Mouse (Mus musculus): ENCODE results near the gene Arl6ip4. TPM values are rescaled to one million over a fixed set of nuclear protein-coding genes. Genes with fewer than 3 reads are reported as not detected.
A peak's percentile ranks its signal among the peaks of the same experiment; 100 is the strongest.

The Arl6ip4 gene
- polyA plus RNA-seq, 1 experiment from 2014 or later, result 139 TPM

GRCm38 (mm10) chr5:124100128-124101044, 15.5 kb upstream of the Arl6ip4 start:
- WGBS, result 91% methylated on average over 11 of the region's 11 CpGs
- H3K4me3 ChIP-seq, result no peak overlapping the region
- no peaks in the 10 kb centered on the region for H3K36me3 ChIP-seq
- H3K4me1 ChIP-seq, result peaks cover 7% of the 10 kb centered on the region
- no peaks in the 10 kb centered on the region for H3K9me3 ChIP-seq (replicated peaks)
- peaks cover 7% of the 10 kb centered on the region for H3K27me3 ChIP-seq (ENCODE audit: low read depth, poor library complexity, severe bottlenecking)
- DNase-seq (ENCODE audit: low spot score), result no peak
- no peak overlapping the region for H3K27ac ChIP-seq

GRCm38 (mm10) chr5:124102326-124102725, 13.6 kb upstream of the Arl6ip4 start:
- Histone ChIP-seq H3K36me3 (no peaks in the 10 kb centered on the region), H3K4me1 (no peaks in the 10 kb centered on the region), H3K4me3 (no peak overlapping the region), H3K9me3 (replicated peaks) (no peaks in the 10 kb centered on the region), H3K27me3 (ENCODE audit: low read depth, poor library complexity, severe bottlenecking) (no peaks in the 10 kb centered on the region), H3K27ac (no peak overlapping the region)
- DNase-seq (ENCODE audit: low spot score), result no peak
- WGBS, result 83% methylated on average over 6 of the region's 6 CpGs

- DNase-seq (ENCODE audit: low spot score), result no peak
- H3K4me3 ChIP-seq, result no peak overlapping the region
- 87% methylated on average over 3 of the region's 3 CpGs for WGBS
Observed at GRCm38 (mm10) chr5:124103020-124103419, 12.9 kb upstream of the Arl6ip4 start.

GRCm38 (mm10) chr5:124103552-124103951, 12.3 kb upstream of the Arl6ip4 start:
- no peak for DNase-seq (ENCODE audit: low spot score)
- H3K27me3 ChIP-seq (ENCODE audit: low read depth, poor library complexity, severe bottlenecking), result no peaks in the 10 kb centered on the region
- H3K27ac ChIP-seq, result no peak overlapping the region
- WGBS, result 93% methylated on average over 9 of the region's 9 CpGs
- H3K4me3 ChIP-seq, result no peak overlapping the region
- no peaks in the 10 kb centered on the region for H3K36me3 ChIP-seq
- H3K4me1 ChIP-seq, result no peaks in the 10 kb centered on the region
- H3K9me3 ChIP-seq (replicated peaks), result no peaks in the 10 kb centered on the region

More at GRCm38 (mm10) chr5:124103020-124103419, 12.9 kb upstream of the Arl6ip4 start:
- Histone ChIP-seq H3K4me1 (no peaks in the 10 kb centered on the region), H3K27ac (no peak overlapping the region), H3K36me3 (no peaks in the 10 kb centered on the region), H3K9me3 (replicated peaks) (no peaks in the 10 kb centered on the region), H3K27me3 (ENCODE audit: low read depth, poor library complexity, severe bottlenecking) (no peaks in the 10 kb centered on the region)

GRCm38 (mm10) chr5:124111077-124111741, 4.7 kb upstream of the Arl6ip4 start:
- peaks cover 10% of the 10 kb centered on the region; the same call in 1 of the 2 replicates for H3K36me3 ChIP-seq
- peak overlapping the region; percentile 90 for H3K27ac ChIP-seq
- H3K9me3 ChIP-seq (replicated peaks), result no peaks in the 10 kb centered on the region
- H3K27me3 ChIP-seq (ENCODE audit: low read depth, poor library complexity, severe bottlenecking), result no peaks in the 10 kb centered on the region
- peaks cover 28% of the 10 kb centered on the region for H3K4me1 ChIP-seq
- H3K4me3 ChIP-seq, result peak overlapping the region; percentile 87
- WGBS, result 33% methylated on average over 17 of the region's 17 CpGs
- peak; percentile 68 for DNase-seq (ENCODE audit: low spot score)

- Histone ChIP-seq H3K27me3 (ENCODE audit: low read depth, poor library complexity, severe bottlenecking) (no peaks in the 10 kb centered on the region), H3K4me3 (peak within 1 kb of the TSS; percentile 87), H3K4me1 (peaks cover 35% of the 10 kb centered on the region), H3K27ac (peak within 1 kb of the TSS; percentile 90), H3K9me3 (replicated peaks) (no peaks in the 10 kb centered on the region), H3K36me3 (peaks cover 12% of the 10 kb centered on the region; the same call in 1 of the 2 replicates)
- DNase-seq (ENCODE audit: low spot score), result peak; percentile 98
- under 1% methylated on average over 66 of the region's 66 CpGs for WGBS
Observed at GRCm38 (mm10) chr5:124111742-124112497, 4.0 kb upstream of the Arl6ip4 start, which contains the start of gene Ogfod2. TSS of gene Ogfod2 (plus strand) at chr5:124112297.

GRCm38 (mm10) chr5:124112531-124112930, 3.4 kb upstream of the Arl6ip4 start:
- Histone ChIP-seq H3K9me3 (replicated peaks) (no peaks in the 10 kb centered on the region), H3K27ac (peak overlapping the region; percentile 90), H3K27me3 (ENCODE audit: low read depth, poor library complexity, severe bottlenecking) (no peaks in the 10 kb centered on the region), H3K4me1 (peaks cover 41% of the 10 kb centered on the region), H3K36me3 (peaks cover 18% of the 10 kb centered on the region), H3K4me3 (peak overlapping the region; percentile 87)
- DNase-seq (ENCODE audit: low spot score), result no peak
- WGBS, result 1% methylated on average over 18 of the region's 18 CpGs

- WGBS, result 24% methylated on average over 14 of the region's 14 CpGs
- H3K27ac ChIP-seq, result peak overlapping the region; percentile 90
- peaks cover 23% of the 10 kb centered on the region for H3K36me3 ChIP-seq
- no peaks in the 10 kb centered on the region for H3K9me3 ChIP-seq (replicated peaks)
- peaks cover 46% of the 10 kb centered on the region for H3K4me1 ChIP-seq
- no peaks in the 10 kb centered on the region for H3K27me3 ChIP-seq (ENCODE audit: low read depth, poor library complexity, severe bottlenecking)
- H3K4me3 ChIP-seq, result peak overlapping the region; percentile 87
- peak; percentile 64 for DNase-seq (ENCODE audit: low spot score)
Observed at GRCm38 (mm10) chr5:124113030-124113429, 2.9 kb upstream of the Arl6ip4 start.

- Histone ChIP-seq H3K27ac (no peak overlapping the region), H3K4me1 (peaks cover 53% of the 10 kb centered on the region)
- 95% methylated on average over 24 of the region's 24 CpGs for WGBS
Observed at GRCm38 (mm10) chr5:124114276-124115025, 1.4 kb upstream of the Arl6ip4 start.

GRCm38 (mm10) chr5:124115531-124115930, 358 bp upstream of the Arl6ip4 start:
- WGBS, result 24% methylated on average over 7 of the region's 7 CpGs
- Histone ChIP-seq H3K36me3 (peaks cover 48% of the 10 kb centered on the region), H3K27ac (peak overlapping the region; percentile 90), H3K27me3 (ENCODE audit: low read depth, poor library complexity, severe bottlenecking) (no peaks in the 10 kb centered on the region), H3K4me3 (peak overlapping the region; percentile 90), H3K9me3 (replicated peaks) (no peaks in the 10 kb centered on the region), H3K4me1 (peaks cover 53% of the 10 kb centered on the region)
- DNase-seq (ENCODE audit: low spot score), result no peak

More at GRCm38 (mm10) chr5:124114276-124115025, 1.4 kb upstream of the Arl6ip4 start:
- DNase-seq (ENCODE audit: low spot score), result no peak
- Histone ChIP-seq H3K4me3 (no peak overlapping the region), H3K36me3 (peaks cover 37% of the 10 kb centered on the region), H3K27me3 (ENCODE audit: low read depth, poor library complexity, severe bottlenecking) (no peaks in the 10 kb centered on the region), H3K9me3 (replicated peaks) (no peaks in the 10 kb centered on the region)

- Histone ChIP-seq H3K9me3 (replicated peaks) (no peaks in the 10 kb centered on the region), H3K4me1 (peaks cover 33% of the 10 kb centered on the region), H3K27ac (no peak overlapping the region), H3K27me3 (ENCODE audit: low read depth, poor library complexity, severe bottlenecking) (no peaks in the 10 kb centered on the region), H3K36me3 (peaks cover 78% of the 10 kb centered on the region), H3K4me3 (no peak overlapping the region)
- 86% methylated on average over 5 of the region's 5 CpGs for WGBS
- DNase-seq (ENCODE audit: low spot score), result no peak
Observed at GRCm38 (mm10) chr5:124119204-124119603, 3.3 kb downstream of the Arl6ip4 start.

GRCm38 (mm10) chr5:124122357-124122756, 6.5 kb downstream of the Arl6ip4 start:
- H3K36me3 ChIP-seq, result peaks cover 80% of the 10 kb centered on the region
- H3K4me1 ChIP-seq, result peaks cover 14% of the 10 kb centered on the region
- no peak overlapping the region for H3K4me3 ChIP-seq
- no peak overlapping the region for H3K27ac ChIP-seq
- no peaks in the 10 kb centered on the region for H3K27me3 ChIP-seq (ENCODE audit: low read depth, poor library complexity, severe bottlenecking)
- 93% methylated on average over 18 of the region's 18 CpGs for WGBS
- H3K9me3 ChIP-seq (replicated peaks), result no peaks in the 10 kb centered on the region
- DNase-seq (ENCODE audit: low spot score), result no peak
